Mouse (Mus musculus): ENCODE measurements at regions not wholly inside any gene's neighbourhood (a gene's known extent, or its start where the extent isn't known, plus 50 kb on each side); places are given as distances from the start of the nearest gene placed in this dataset.
"Not testable (repeated sequence)": the region's sequence is repeated elsewhere in the genome, so short reads cannot be mapped to it uniquely, and the experiment has no call there.

- H3K27me3 ChIP-seq; H3K4me1 ChIP-seq; H3K9ac ChIP-seq (replicated peaks); ATAC-seq (replicated peaks); H3K27ac ChIP-seq (replicated peaks); H3K9me3 ChIP-seq; H3K36me3 ChIP-seq; H3K4me3 ChIP-seq; H3K4me2 ChIP-seq (replicated peaks): not testable (repeated sequence)
- 87% methylated on average over 8 of the region's 8 CpGs for WGBS
Observed at GRCm38 (mm10) chr11:10102314-10102713, 910.6 kb downstream of the Abca13 start.

GRCm38 (mm10) chr11:10105077-10105476, 913.3 kb downstream of the Abca13 start:
- 88% methylated on average over 2 of the region's 2 CpGs for WGBS
- no peaks in the 10 kb centered on the region for H3K9me3 ChIP-seq
- H3K36me3 ChIP-seq, result no peaks in the 10 kb centered on the region
- H3K27ac ChIP-seq (replicated peaks), result no peak overlapping the region
- no peaks in the 10 kb centered on the region for H3K4me1 ChIP-seq
- H3K4me3 ChIP-seq, result no peak overlapping the region
- H3K4me2 ChIP-seq (replicated peaks), result no peak overlapping the region
- ATAC-seq (replicated peaks), result no peak
- H3K9ac ChIP-seq (replicated peaks), result no peak overlapping the region
- no peaks in the 10 kb centered on the region for H3K27me3 ChIP-seq

- 0 out of 2 replicates have a peak, but pooled peaks have one; percentile 58 for ATAC-seq (replicated peaks)
- Histone ChIP-seq H3K9me3 (no peaks in the 10 kb centered on the region), H3K4me2 (replicated peaks) (no peak overlapping the region), H3K9ac (replicated peaks) (no peak overlapping the region), H3K4me1 (no peaks in the 10 kb centered on the region), H3K4me3 (no peak overlapping the region), H3K27ac (replicated peaks) (no peak overlapping the region), H3K36me3 (no peaks in the 10 kb centered on the region), H3K27me3 (no peaks in the 10 kb centered on the region)
Observed at GRCm38 (mm10) chr11:10142161-10142560, 950.4 kb downstream of the Abca13 start.

GRCm38 (mm10) chr11:10149160-10149559, 957.4 kb downstream of the Abca13 start:
- Histone ChIP-seq H3K4me2 (replicated peaks) (no peak overlapping the region), H3K27me3 (no peaks in the 10 kb centered on the region), H3K27ac (replicated peaks) (no peak overlapping the region), H3K9me3 (no peaks in the 10 kb centered on the region), H3K9ac (replicated peaks) (no peak overlapping the region), H3K4me3 (no peak overlapping the region), H3K36me3 (no peaks in the 10 kb centered on the region), H3K4me1 (no peaks in the 10 kb centered on the region)
- ATAC-seq (replicated peaks), result no peak
- WGBS, result 60% methylated on average over 1 of the region's 1 CpGs

GRCm38 (mm10) chr11:10153836-10154235, 960.2 kb upstream of the Vwc2 start:
- Histone ChIP-seq H3K36me3 (no peaks in the 10 kb centered on the region), H3K9ac (replicated peaks) (no peak overlapping the region), H3K4me1 (no peaks in the 10 kb centered on the region), H3K27ac (replicated peaks) (no peak overlapping the region), H3K27me3 (no peaks in the 10 kb centered on the region), H3K4me3 (no peak overlapping the region), H3K9me3 (no peaks in the 10 kb centered on the region), H3K4me2 (replicated peaks) (no peak overlapping the region)
- ATAC-seq (replicated peaks), result peak; percentile 38; the same call in 1 of the 2 replicates

- no peak overlapping the region for H3K27ac ChIP-seq (replicated peaks)
- H3K4me3 ChIP-seq, result no peak overlapping the region
- no peaks in the 10 kb centered on the region for H3K4me1 ChIP-seq
- H3K36me3 ChIP-seq, result no peaks in the 10 kb centered on the region
- no peaks in the 10 kb centered on the region for H3K9me3 ChIP-seq
- no peaks in the 10 kb centered on the region for H3K27me3 ChIP-seq
- H3K4me2 ChIP-seq (replicated peaks), result no peak overlapping the region
- H3K9ac ChIP-seq (replicated peaks), result no peak overlapping the region
- 42% methylated on average over 3 of the region's 3 CpGs for whole genome bisulfite sequencing
- no peak for ATAC-seq (replicated peaks)
Observed at GRCm38 (mm10) chr11:10193738-10194137, 920.3 kb upstream of the Vwc2 start.

- no peak overlapping the region for H3K27ac ChIP-seq (replicated peaks)
- H3K4me3 ChIP-seq, result no peak overlapping the region
- H3K27me3 ChIP-seq, result no peaks in the 10 kb centered on the region
- ATAC-seq (replicated peaks), result no peak
- H3K4me1 ChIP-seq, result no peaks in the 10 kb centered on the region
- 92% methylated on average over 2 of the region's 2 CpGs for WGBS
- H3K9ac ChIP-seq (replicated peaks), result no peak overlapping the region
- no peaks in the 10 kb centered on the region for H3K9me3 ChIP-seq
- H3K4me2 ChIP-seq (replicated peaks), result no peak overlapping the region
- H3K36me3 ChIP-seq, result no peaks in the 10 kb centered on the region
Observed at GRCm38 (mm10) chr11:10194774-10195173, 919.2 kb upstream of the Vwc2 start.

GRCm38 (mm10) chr11:10201021-10201420, 913.0 kb upstream of the Vwc2 start:
- H3K36me3 ChIP-seq, result no peaks in the 10 kb centered on the region
- no peaks in the 10 kb centered on the region for H3K9me3 ChIP-seq
- 79% methylated on average over 7 of the region's 7 CpGs for WGBS
- H3K4me1 ChIP-seq, result no peaks in the 10 kb centered on the region
- H3K4me2 ChIP-seq (replicated peaks), result no peak overlapping the region
- ATAC-seq (replicated peaks), result no peak
- H3K4me3 ChIP-seq, result no peak overlapping the region
- no peak overlapping the region for H3K27ac ChIP-seq (replicated peaks)
- H3K9ac ChIP-seq (replicated peaks), result no peak overlapping the region
- H3K27me3 ChIP-seq, result no peaks in the 10 kb centered on the region

- Histone ChIP-seq H3K9me3 (no peaks in the 10 kb centered on the region), H3K27me3 (no peaks in the 10 kb centered on the region), H3K4me3 (no peak overlapping the region), H3K4me1 (no peaks in the 10 kb centered on the region), H3K27ac (replicated peaks) (no peak overlapping the region), H3K36me3 (no peaks in the 10 kb centered on the region), H3K9ac (replicated peaks) (no peak overlapping the region), H3K4me2 (replicated peaks) (no peak overlapping the region)
- WGBS, result 80% methylated on average over 3 of the region's 3 CpGs
- ATAC-seq (replicated peaks), result no peak
Observed at GRCm38 (mm10) chr11:10205257-10205656, 908.8 kb upstream of the Vwc2 start.
